Mouse (Mus musculus): Measurements from ENCODE around the gene Atp1b3. TPM values are rescaled to one million over a fixed set of nuclear protein-coding genes. Genes with fewer than 3 reads are reported as not detected.
"Not testable (repeated sequence)": the region's sequence is repeated elsewhere in the genome, so short reads cannot be mapped to it uniquely, and the experiment has no call there.

Gene Atp1b3
- total RNA-seq, 2 experiments from 2014 or later, result 169 to 187 TPM

- DNase-seq (ENCODE audit: low spot score in 2 of 2), result no peak
Measured at GRCm38 (mm10) chr9:96365271-96365872, 1.1 kb upstream of the Atp1b3 start.

- peak; percentile 73 to 82 for DNase-seq (ENCODE audit: low spot score in 2 of 2)
Measured at GRCm38 (mm10) chr9:96363581-96364140, 581 bp downstream of the Atp1b3 start.

- DNase-seq (ENCODE audit: low spot score in 2 of 2), result no peak
Measured at GRCm38 (mm10) chr9:96360056-96360455, 4.2 kb downstream of the Atp1b3 start.

GRCm38 (mm10) chr9:96353799-96354198 lies 10.4 kb downstream of the Atp1b3 start:
- DNase-seq (ENCODE audit: low spot score in 2 of 2), result no peak

GRCm38 (mm10) chr9:96353121-96353769 lies 11.0 kb downstream of the Atp1b3 start:
- no peak for DNase-seq (ENCODE audit: low spot score in 2 of 2)

- not testable (repeated sequence) for DNase-seq (ENCODE audit: low spot score in 2 of 2)
Measured at GRCm38 (mm10) chr9:96351771-96352170, 12.5 kb downstream of the Atp1b3 start.

- DNase-seq (ENCODE audit: low spot score in 2 of 2), result no peak
Measured at GRCm38 (mm10) chr9:96350476-96350875, 13.8 kb downstream of the Atp1b3 start.

GRCm38 (mm10) chr9:96350010-96350409 lies 14.2 kb downstream of the Atp1b3 start:
- DNase-seq (ENCODE audit: low spot score in 2 of 2), result peak; percentile 33 to 42

GRCm38 (mm10) chr9:96348885-96349284 lies 15.4 kb downstream of the Atp1b3 start:
- DNase-seq (ENCODE audit: low spot score in 2 of 2), result no peak

GRCm38 (mm10) chr9:96345750-96346149 lies 18.5 kb downstream of the Atp1b3 start:
- DNase-seq (ENCODE audit: low spot score in 2 of 2), result no peak

- no peak for DNase-seq (ENCODE audit: low spot score in 2 of 2)
Measured at GRCm38 (mm10) chr9:96331146-96331545, 33.1 kb downstream of the Atp1b3 start.

GRCm38 (mm10) chr9:96328226-96328625 lies 36.0 kb downstream of the Atp1b3 start:
- no peak for DNase-seq (ENCODE audit: low spot score in 2 of 2)

- peak; percentile 34 to 49 for DNase-seq (ENCODE audit: low spot score in 2 of 2)
Measured at GRCm38 (mm10) chr9:96326496-96326923, 37.7 kb downstream of the Atp1b3 start.

GRCm38 (mm10) chr9:96324502-96324901 lies 39.7 kb downstream of the Atp1b3 start:
- DNase-seq (ENCODE audit: low spot score in 2 of 2), result no peak

- DNase-seq (ENCODE audit: low spot score in 2 of 2), result no peak
Measured at GRCm38 (mm10) chr9:96322411-96323152, 41.7 kb downstream of the Atp1b3 start.

GRCm38 (mm10) chr9:96320551-96320980 lies 43.7 kb downstream of the Atp1b3 start:
- no peak for DNase-seq (ENCODE audit: low spot score in 2 of 2)

GRCm38 (mm10) chr9:96319333-96319732 lies 44.9 kb downstream of the Atp1b3 start:
- DNase-seq (ENCODE audit: low spot score in 2 of 2), result no peak

GRCm38 (mm10) chr9:96312074-96312473 lies 52.2 kb downstream of the Atp1b3 start:
- no peak for DNase-seq (ENCODE audit: low spot score in 2 of 2)

GRCm38 (mm10) chr9:96308816-96309215 lies 55.4 kb downstream of the Atp1b3 start:
- DNase-seq (ENCODE audit: low spot score in 2 of 2), result no peak

- DNase-seq (ENCODE audit: low spot score in 2 of 2), result no peak
Measured at GRCm38 (mm10) chr9:96299324-96300008, 64.8 kb downstream of the Atp1b3 start.

- no peak for DNase-seq (ENCODE audit: low spot score in 2 of 2)
Measured at GRCm38 (mm10) chr9:96292144-96292543, 72.1 kb downstream of the Atp1b3 start.

All from adrenal gland, adult 18-20 months (tissue).